Mouse (Mus musculus): Measurements from ENCODE around the gene 2310061N02Rik. TPM values are rescaled to one million over a fixed set of nuclear protein-coding genes. Genes with fewer than 3 reads are reported as not detected.
"Not testable (repeated sequence)": the region's sequence is repeated elsewhere in the genome, so short reads cannot be mapped to it uniquely, and the experiment has no call there.

Gene 2310061N02Rik
- not detected for total RNA-seq (2021)

DNA sequence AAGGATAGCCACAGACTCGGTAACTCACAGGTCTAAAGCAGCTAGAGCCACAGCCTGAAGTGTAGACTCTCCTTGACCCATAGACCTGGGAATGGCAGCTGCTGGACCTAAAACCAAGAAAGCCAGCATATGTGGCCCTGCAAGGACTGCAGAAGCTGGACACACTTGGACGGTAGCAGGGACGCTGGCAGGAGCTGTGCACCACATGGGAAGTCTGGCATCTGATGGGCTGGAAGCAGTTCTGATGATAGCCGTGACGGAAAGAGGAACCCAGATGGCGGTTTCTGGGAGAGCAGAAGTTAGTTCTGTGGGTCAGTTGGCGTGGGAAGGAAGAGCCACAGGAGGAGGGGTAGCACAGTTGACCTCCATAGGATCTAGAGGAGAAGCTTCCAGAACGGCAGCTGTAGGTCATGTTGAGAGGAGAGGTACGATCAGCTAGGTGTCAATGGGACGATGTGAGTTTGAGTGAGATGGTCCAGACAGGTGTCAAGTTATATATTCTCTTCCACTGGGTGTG lies at the start of gene 2310061N02Rik:
Gene 2310061N02Rik (minus strand): TSS at position 467 of the 517 bp plus-strand sequence.
- intact Hi-C loops (cut with DNase I), result no loop called here
- no peak for DNase-seq (ENCODE audit: extremely low spot score in 1 of 2, low spot score in 2 of 2)

- intact Hi-C loops (cut with DNase I); DNase-seq (ENCODE audit: extremely low spot score in 1 of 2, low spot score in 2 of 2): not testable (repeated sequence)
Observed at GRCm38 (mm10) chr16:88751535-88751934, 43.8 kb upstream of the 2310061N02Rik start, which contains the start of gene Krtap13. Gene Krtap13 (minus strand): TSS chr16:88751635.

- no peak for DNase-seq (ENCODE audit: extremely low spot score in 1 of 2, low spot score in 2 of 2)
- intact Hi-C loops (cut with DNase I), result no loop called here
Observed at GRCm38 (mm10) chr16:88747943-88748342, 40.2 kb upstream of the 2310061N02Rik start.

GRCm38 (mm10) chr16:88744750-88745340 lies 37.1 kb upstream of the 2310061N02Rik start:
- DNase-seq (ENCODE audit: extremely low spot score in 1 of 2, low spot score in 2 of 2), result no peak
- intact Hi-C loops (cut with DNase I), result no loop called here

- intact Hi-C loops (cut with DNase I), result no loop called here
- no peak for DNase-seq (ENCODE audit: extremely low spot score in 1 of 2, low spot score in 2 of 2)
Observed at GRCm38 (mm10) chr16:88735391-88735790, 27.6 kb upstream of the 2310061N02Rik start.

- DNase-seq (ENCODE audit: extremely low spot score in 1 of 2, low spot score in 2 of 2), result no peak
Observed at GRCm38 (mm10) chr16:88728812-88729275, 21.1 kb upstream of the 2310061N02Rik start, which contains the start of gene Krtap13-1. Gene Krtap13-1 (plus strand): TSS chr16:88728862.

DNA sequence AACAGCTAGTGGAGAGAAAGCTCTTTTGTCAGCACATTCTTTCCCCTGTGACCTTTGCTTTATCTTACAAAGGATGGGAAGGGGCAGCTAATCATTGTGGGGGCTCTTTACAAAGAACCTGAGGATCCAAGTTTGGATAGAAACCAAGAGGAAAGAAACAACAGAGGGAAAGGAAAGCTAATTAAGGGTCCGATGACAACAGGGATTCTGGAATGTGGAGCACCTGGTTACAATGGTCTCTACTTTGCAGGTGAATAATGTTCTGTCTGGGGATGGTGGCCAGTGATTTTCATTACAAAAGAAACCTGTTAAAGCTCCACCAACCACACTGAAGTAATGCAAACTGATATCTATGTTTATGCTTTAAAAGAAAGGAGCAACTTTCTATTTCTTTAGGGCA lies 12.3 kb upstream of the 2310061N02Rik start:
- no peak for DNase-seq (ENCODE audit: extremely low spot score in 1 of 2, low spot score in 2 of 2)
- intact Hi-C loops (cut with DNase I), result no loop called here

More at GRCm38 (mm10) chr16:88728812-88729275, 21.1 kb upstream of the 2310061N02Rik start, which contains the start of gene Krtap13-1:
- intact Hi-C loops (cut with DNase I), result no loop called here

DNA sequence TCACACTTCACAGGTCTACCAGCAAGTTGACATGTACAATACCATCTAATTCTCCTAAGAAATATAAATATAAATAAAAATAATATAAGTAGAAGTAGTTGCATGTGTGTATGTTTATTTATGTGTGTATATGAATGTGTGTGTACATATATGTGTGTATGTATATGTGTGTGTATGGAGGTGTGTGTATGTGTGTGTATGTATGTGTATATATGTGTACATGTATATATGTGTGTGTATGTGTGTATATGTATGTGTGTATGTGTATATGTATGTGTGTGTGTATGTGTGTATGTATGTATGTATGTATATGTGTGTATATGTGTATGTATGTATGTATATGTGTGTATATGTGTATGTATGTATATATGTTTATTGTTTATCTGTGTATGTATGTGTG lies 8.8 kb upstream of the 2310061N02Rik start:
- intact Hi-C loops (cut with DNase I), result no loop called here
- DNase-seq (ENCODE audit: extremely low spot score in 1 of 2, low spot score in 2 of 2), result no peak

DNA sequence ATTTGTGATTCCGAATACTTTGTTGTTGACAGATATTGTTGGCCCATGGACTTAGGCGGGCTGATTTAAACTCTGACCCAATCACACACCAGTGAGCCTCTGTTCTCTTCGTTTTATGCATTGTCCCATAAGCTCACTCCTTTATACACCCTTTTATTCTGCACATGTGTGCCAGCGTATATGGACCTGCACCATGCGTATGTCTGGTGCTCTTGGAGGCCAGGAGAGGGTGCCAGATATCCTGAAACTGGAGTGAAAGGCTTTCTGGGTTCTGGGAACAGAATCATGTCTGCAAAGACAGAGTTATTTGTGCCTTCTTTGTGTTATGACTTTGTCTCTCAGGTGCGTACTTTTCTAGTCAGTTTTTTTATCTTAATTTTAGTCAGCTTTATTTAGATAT lies 3.5 kb upstream of the 2310061N02Rik start:
- no peak for DNase-seq (ENCODE audit: extremely low spot score in 1 of 2, low spot score in 2 of 2)
- intact Hi-C loops (cut with DNase I), result no loop called here

GRCm38 (mm10) chr16:88710757-88711156 lies 3.0 kb upstream of the 2310061N02Rik start:
- no peak for DNase-seq (ENCODE audit: extremely low spot score in 1 of 2, low spot score in 2 of 2)
- intact Hi-C loops (cut with DNase I), result no loop called here

- intact Hi-C loops (cut with DNase I), result no loop called here
- no peak for DNase-seq (ENCODE audit: extremely low spot score in 1 of 2, low spot score in 2 of 2)
Observed at GRCm38 (mm10) chr16:88701072-88701864, 6.5 kb downstream of the 2310061N02Rik start.

DNA sequence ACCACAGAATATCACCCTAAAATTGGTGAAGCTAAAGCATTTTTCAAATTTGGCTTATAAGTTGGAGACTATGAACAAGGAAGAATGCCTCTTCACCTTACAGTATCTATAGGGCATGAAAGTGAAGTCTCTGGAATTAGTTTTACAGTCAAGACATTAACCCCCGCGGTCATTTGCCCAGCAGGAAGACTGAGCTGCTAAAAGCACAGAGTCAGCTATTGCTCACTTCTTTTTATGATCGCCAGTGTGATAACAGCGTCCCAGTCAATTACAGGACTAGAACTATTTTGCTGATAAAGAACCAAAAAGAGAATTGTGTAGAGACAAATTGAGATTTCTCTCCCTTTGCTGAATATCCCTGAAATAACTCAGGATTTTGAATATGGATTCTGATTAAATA lies 11.5 kb downstream of the 2310061N02Rik start:
- no peak for DNase-seq (ENCODE audit: extremely low spot score in 1 of 2, low spot score in 2 of 2)
- intact Hi-C loops (cut with DNase I), result no loop called here

- intact Hi-C loops (cut with DNase I), result no loop called here
- no peak for DNase-seq (ENCODE audit: extremely low spot score in 1 of 2, low spot score in 2 of 2)
Observed at GRCm38 (mm10) chr16:88681282-88681681, 26.5 kb downstream of the 2310061N02Rik start.

DNA sequence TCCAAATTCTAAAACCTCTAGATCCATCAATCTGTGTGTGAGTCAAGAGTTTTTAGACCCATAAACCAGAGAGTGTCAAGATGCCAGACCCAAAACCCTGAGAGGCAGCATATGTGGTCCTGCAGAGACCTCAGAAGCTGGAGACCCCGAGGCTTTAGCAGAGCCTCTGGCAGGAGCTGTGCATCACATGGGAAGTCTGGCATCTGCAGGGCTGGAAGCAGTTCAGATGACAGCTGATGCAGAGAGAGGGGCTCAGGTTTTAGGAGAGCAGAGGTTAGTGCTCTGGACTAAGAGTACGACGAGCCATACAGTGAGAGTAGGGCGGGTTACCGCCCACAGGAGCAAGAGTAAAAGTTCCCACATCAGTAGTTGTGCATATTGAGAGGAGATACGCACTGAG lies 28.7 kb downstream of the 2310061N02Rik start:
- no peak for DNase-seq (ENCODE audit: extremely low spot score in 1 of 2, low spot score in 2 of 2)
- intact Hi-C loops (cut with DNase I), result no loop called here

GRCm38 (mm10) chr16:88671571-88671970 lies 36.2 kb downstream of the 2310061N02Rik start, which contains the start of gene Krtap27-1:
Gene Krtap27-1 (minus strand): TSS chr16:88671671.
- no peak for DNase-seq (ENCODE audit: extremely low spot score in 1 of 2, low spot score in 2 of 2)
- intact Hi-C loops (cut with DNase I), result no loop called here

- intact Hi-C loops (cut with DNase I), result no loop called here
- no peak for DNase-seq (ENCODE audit: extremely low spot score in 1 of 2, low spot score in 2 of 2)
Observed at GRCm38 (mm10) chr16:88657426-88657825, 50.3 kb downstream of the 2310061N02Rik start.

Measured in left cerebral cortex, postnatal 10 days (tissue).